Mouse (Mus musculus) liver, adult 2 months (tissue): ENCODE measurements at regions not wholly inside any gene's neighbourhood (a gene's known extent, or its start where the extent isn't known, plus 50 kb on each side); places are given as distances from the start of the nearest gene placed in this dataset.

ENCODE experiments used
- DNase-seq: peaks from one replicate; pipeline ENCODE4 v3.0.0-alpha.2; 2011; ENCODE audit warnings: low read depth, low spot score; ENCODE audit errors: extremely low read depth
- H3K27ac ChIP-seq: fragments of 200-500 bp; replicated peaks from 2 replicates; pipeline ENCODE4 v1.5.1; 2012; ENCODE audit warnings: low read depth, mild to moderate bottlenecking, control low read depth, inconsistent platforms, low read length; ENCODE audit not compliant: insufficient read depth
- H3K27me3 ChIP-seq: fragments of 200-500 bp; 2 replicates; pipeline ENCODE4 v1.6.1; 2012; ENCODE audit warnings: mild to moderate bottlenecking, moderate library complexity, low read length, inconsistent platforms; ENCODE audit not compliant: control insufficient read depth, insufficient read depth
- H3K36me3 ChIP-seq: fragments of 200-500 bp; 2 replicates; pipeline ENCODE4 v1.6.1; 2012; ENCODE audit warnings: low read length, inconsistent platforms; ENCODE audit not compliant: control insufficient read depth, insufficient read depth
- H3K4me1 ChIP-seq: fragments of 200-500 bp; 2 replicates; pipeline ENCODE4 v1.6.1; 2011; ENCODE audit warnings: low read length; ENCODE audit not compliant: control insufficient read depth, insufficient read depth
- H3K4me3 ChIP-seq: fragments of 200-500 bp; 2 replicates; pipeline ENCODE4 v1.5.1; 2011; ENCODE audit warnings: low read depth, mild to moderate bottlenecking, control low read depth, low read length, moderate library complexity; ENCODE audit not compliant: insufficient read depth
- H3K79me2 ChIP-seq: fragments of 200-500 bp; 2 replicates; pipeline ENCODE4 v1.6.1; 2012; ENCODE audit warnings: inconsistent platforms, mild to moderate bottlenecking, low read length, moderate library complexity; ENCODE audit not compliant: control insufficient read depth, insufficient read depth
- H3K9ac ChIP-seq: fragments of 200-500 bp; 2 replicates; pipeline ENCODE4 v1.6.1; 2012; ENCODE audit warnings: low read depth, mild to moderate bottlenecking, control low read depth, inconsistent platforms, low read length
- CTCF ChIP-seq: fragments of 200-500 bp; IDR thresholded peaks from 2 replicates; pipeline ENCODE4 v1.5.1; 2011; ENCODE audit warnings: low read depth, low read length, control low read depth
- POLR2A ChIP-seq: fragments of 200-500 bp; IDR thresholded peaks from 2 replicates; pipeline ENCODE4 v1.6.1; 2011; ENCODE audit warnings: low read length, control low read depth; ENCODE audit not compliant: insufficient read depth; ENCODE audit errors: extremely low read depth
- WGBS: fragments of 180-500 bp; shearing (Covaris S2); methylation state at CpG from one replicate; pipeline ENCODE4 v1.1.7; 2018; 5-methylcytosine and 5-hydroxymethylcytosine counted together

GRCm38 (mm10) chr19:33068351-33068955 is 311.2 kb downstream of the Pten start:
- no peak for TF ChIP-seq POLR2A
- no peaks in the 10 kb centered on the region for H3K27me3 ChIP-seq
- DNase-seq, result no peak
- H3K79me2 ChIP-seq, result no peaks in the 10 kb centered on the region
- H3K4me3 ChIP-seq, result no peak overlapping the region
- H3K27ac ChIP-seq, result no peak overlapping the region
- H3K36me3 ChIP-seq, result no peaks in the 10 kb centered on the region
- no peak overlapping the region for H3K9ac ChIP-seq
- peaks cover 2% of the 10 kb centered on the region; the same call in 1 of the 2 replicates for H3K4me1 ChIP-seq
- WGBS, result 92% methylated on average over 11 of the region's 11 CpGs

GRCm38 (mm10) chr19:33069761-33070160 is 312.5 kb downstream of the Pten start:
- H3K9ac ChIP-seq, result no peak overlapping the region
- WGBS, result 72% methylated on average over 6 of the region's 6 CpGs
- no peaks in the 10 kb centered on the region for H3K36me3 ChIP-seq
- no peak for DNase-seq
- peaks cover 2% of the 10 kb centered on the region; the same call in 1 of the 2 replicates for H3K4me1 ChIP-seq
- no peak overlapping the region for H3K27ac ChIP-seq
- H3K79me2 ChIP-seq, result no peaks in the 10 kb centered on the region
- no peak for TF ChIP-seq POLR2A
- no peak for TF ChIP-seq CTCF
- no peaks in the 10 kb centered on the region for H3K27me3 ChIP-seq
- H3K4me3 ChIP-seq, result no peak overlapping the region

- H3K27ac ChIP-seq, result no peak overlapping the region
- no peak overlapping the region for H3K9ac ChIP-seq
- no peak for DNase-seq
- no peaks in the 10 kb centered on the region for H3K79me2 ChIP-seq
- no peak for TF ChIP-seq POLR2A
- TF ChIP-seq CTCF, result no peak
- peaks cover 2% of the 10 kb centered on the region; the same call in 1 of the 2 replicates for H3K4me1 ChIP-seq
- 78% methylated on average over 2 of the region's 2 CpGs for WGBS
- no peaks in the 10 kb centered on the region for H3K36me3 ChIP-seq
- H3K4me3 ChIP-seq, result no peak overlapping the region
- no peaks in the 10 kb centered on the region for H3K27me3 ChIP-seq
Observed at GRCm38 (mm10) chr19:33072299-33072698, 315.0 kb downstream of the Pten start.

- no peaks in the 10 kb centered on the region for H3K36me3 ChIP-seq
- peaks cover 5% of the 10 kb centered on the region; the same call in 1 of the 2 replicates for H3K4me1 ChIP-seq
- peak; percentile 54 for DNase-seq
- H3K27me3 ChIP-seq, result no peaks in the 10 kb centered on the region
- TF ChIP-seq POLR2A (no peak), CTCF (no peak)
- WGBS, result 36% methylated on average over 4 of the region's 4 CpGs
- H3K4me3 ChIP-seq, result no peak overlapping the region
- no peak overlapping the region for H3K27ac ChIP-seq
- H3K79me2 ChIP-seq, result no peaks in the 10 kb centered on the region
- H3K9ac ChIP-seq, result no peak overlapping the region
Observed at GRCm38 (mm10) chr19:33074907-33075306, 317.2 kb downstream of the Rnls start.

- TF ChIP-seq POLR2A, result no peak
- TF ChIP-seq CTCF, result no peak
- no peaks in the 10 kb centered on the region for H3K36me3 ChIP-seq
- H3K27me3 ChIP-seq, result no peaks in the 10 kb centered on the region
- DNase-seq, result peak; percentile 96
- H3K79me2 ChIP-seq, result no peaks in the 10 kb centered on the region
- 4% methylated on average over 4 of the region's 4 CpGs for WGBS
- H3K4me3 ChIP-seq, result peak overlapping the region; percentile 5; the same call in 1 of the 2 replicates
- peak overlapping the region; percentile 69 for H3K27ac ChIP-seq
- H3K9ac ChIP-seq, result no peak overlapping the region
- peaks cover 6% of the 10 kb centered on the region for H3K4me1 ChIP-seq
Observed at GRCm38 (mm10) chr19:33078681-33079360, 313.3 kb downstream of the Rnls start.

GRCm38 (mm10) chr19:33079959-33080358 is 312.1 kb downstream of the Rnls start:
- peaks cover 6% of the 10 kb centered on the region for H3K4me1 ChIP-seq
- DNase-seq, result peak; percentile 73
- no peaks in the 10 kb centered on the region for H3K27me3 ChIP-seq
- no peaks in the 10 kb centered on the region for H3K79me2 ChIP-seq
- 52% methylated on average over 2 of the region's 2 CpGs for WGBS
- TF ChIP-seq POLR2A (no peak), CTCF (no peak)
- H3K36me3 ChIP-seq, result no peaks in the 10 kb centered on the region
- H3K27ac ChIP-seq, result peak overlapping the region; percentile 44; the same call in 1 of the 2 replicates
- no peak overlapping the region for H3K9ac ChIP-seq
- no peak overlapping the region for H3K4me3 ChIP-seq
